Mouse (Mus musculus) CH12.LX (cell line): ENCODE measurements at regions not wholly inside any gene's neighbourhood (a gene's known extent, or its start where the extent isn't known, plus 50 kb on each side); places are given as distances from the start of the nearest gene placed in this dataset.

ENCODE experiments used
- CHD1 ChIP-seq: IDR thresholded peaks from 2 replicates; pipeline ENCODE4 v1.6.1; 2012; ENCODE audit warnings: low read depth, low read length, improper control_type of control experiment, inconsistent platforms
- CTCF ChIP-seq, 2 experiments: IDR thresholded peaks in 1 of 2; conservative IDR thresholded peaks in 1 of 2; 2 replicates each; pipeline ENCODE4 v1.5.1; 2011 to 2012; ENCODE audit warnings: low read depth in 2 of 2, low read length in 2 of 2, improper control_type of control experiment in 1 of 2, inconsistent platforms in 1 of 2, mild to moderate bottlenecking in 1 of 2, moderate library complexity in 1 of 2
- ELF1 ChIP-seq: IDR thresholded peaks from 2 replicates; pipeline ENCODE4 v1.6.1; 2014; ENCODE audit warnings: low read depth, mild to moderate bottlenecking, inconsistent platforms, low read length, improper control_type of control experiment
- GABPA ChIP-seq: IDR thresholded peaks from 2 replicates; pipeline ENCODE4 v1.6.1; 2012; ENCODE audit warnings: low read depth, low read length, improper control_type of control experiment, inconsistent platforms; ENCODE audit not compliant: insufficient replicate concordance
- HCFC1 ChIP-seq: IDR thresholded peaks from 2 replicates; pipeline ENCODE4 v1.6.1; 2012; ENCODE audit warnings: low read depth, mild to moderate bottlenecking, inconsistent platforms, low read length, improper control_type of control experiment
- MAX ChIP-seq: IDR thresholded peaks from 2 replicates; pipeline ENCODE4 v1.6.1; 2011; ENCODE audit warnings: low read length, improper control_type of control experiment
- POLR2A ChIP-seq: IDR thresholded peaks from 2 replicates; pipeline ENCODE4 v1.6.1; 2011; ENCODE audit warnings: low read depth, mild to moderate bottlenecking, improper control_type of control experiment, low read length
- POLR2AphosphoS2 ChIP-seq: IDR thresholded peaks from 2 replicates; pipeline ENCODE4 v1.6.1; 2011; ENCODE audit warnings: low read depth, low read length, improper control_type of control experiment
- ZKSCAN1 ChIP-seq: IDR thresholded peaks from 2 replicates; pipeline ENCODE4 v1.6.1; 2012; ENCODE audit warnings: low read depth, inconsistent platforms, low read length, improper control_type of control experiment, borderline replicate concordance

DNA sequence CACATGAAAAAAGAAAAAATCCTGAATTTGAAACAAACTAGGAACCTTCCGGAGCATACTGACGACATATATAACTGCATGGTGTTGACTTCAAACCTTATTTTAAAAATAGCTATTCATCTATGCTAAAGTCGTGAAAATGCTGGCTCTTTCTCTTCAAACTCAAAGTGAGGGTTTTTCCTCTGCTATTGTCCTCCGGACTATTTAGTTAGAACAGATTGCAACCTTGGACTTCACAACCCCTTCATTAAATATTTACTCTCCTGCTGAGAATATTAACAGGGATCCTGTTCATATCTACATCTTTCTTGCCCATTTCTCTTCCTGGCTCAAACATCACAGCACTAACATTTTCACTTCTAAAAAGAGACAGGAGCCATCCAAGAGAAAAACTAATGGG, 84.0 kb upstream of the Commd3 start:
- TF ChIP-seq CTCF (conservative IDR thresholded peaks at IDR 0.05 in 1 of 2, IDR thresholded peaks at IDR 0.05 in 1 of 2; ENCODE audit: low read depth in 2 of 2, low read length in 2 of 2) (no peak), GABPA (no peak), CHD1 (no peak), ZKSCAN1 (no peak), HCFC1 (no peak), POLR2A (no peak), ELF1 (no peak), MAX (no peak), POLR2AphosphoS2 (no peak)
